Mouse (Mus musculus) splenic B cell, adult 2 months (primary cell): ENCODE results near the gene Olfr1381.
A peak's percentile ranks its signal among the peaks of the same experiment; 100 is the strongest.
"Not testable (repeated sequence)": the region's sequence is repeated elsewhere in the genome, so short reads cannot be mapped to it uniquely, and the experiment has no call there.

Experiments used
- DNase-seq: peaks from one replicate; pipeline ENCODE4 v3.0.0-alpha.2; 2011; ENCODE audit warnings: low read depth, low spot score
- H3K27me3 ChIP-seq: 2 replicates; pipeline ENCODE4 v1.6.1; 2012; ENCODE audit warnings: mild to moderate bottlenecking, low read length, moderate library complexity, mixed read lengths; ENCODE audit not compliant: control insufficient read depth, poor library complexity, insufficient read depth, severe bottlenecking
- H3K36me3 ChIP-seq: 2 replicates; pipeline ENCODE4 v1.6.1; 2012; ENCODE audit warnings: mild to moderate bottlenecking, low read length, moderate library complexity, mixed read lengths; ENCODE audit not compliant: control insufficient read depth, poor library complexity, insufficient read depth, severe bottlenecking

Olfr1381 gene

DNA sequence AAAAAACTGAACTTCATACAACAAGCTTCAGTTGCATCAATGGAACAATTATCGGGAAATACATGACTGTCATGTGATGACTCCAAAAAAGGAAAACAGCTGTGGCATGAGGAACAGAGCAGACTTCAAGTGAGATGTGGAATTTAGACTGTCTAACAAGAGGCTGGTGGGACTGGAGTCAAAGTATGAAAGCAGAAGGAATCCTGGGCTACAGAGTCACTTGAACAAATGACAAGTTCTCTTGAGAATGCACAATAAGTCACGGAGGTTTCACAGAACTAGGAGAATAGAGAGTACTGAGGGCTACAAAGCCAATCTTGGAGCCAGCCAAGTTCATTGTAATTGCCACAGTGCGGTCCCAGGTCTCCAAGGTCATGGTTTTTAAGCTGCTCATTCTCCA, at the start of gene Olfr1381:
Olfr1381 (plus strand) TSS at position 301 of the 400 bp plus-strand sequence.
- not testable (repeated sequence) for DNase-seq, H3K27me3 ChIP-seq, H3K36me3 ChIP-seq

DNA sequence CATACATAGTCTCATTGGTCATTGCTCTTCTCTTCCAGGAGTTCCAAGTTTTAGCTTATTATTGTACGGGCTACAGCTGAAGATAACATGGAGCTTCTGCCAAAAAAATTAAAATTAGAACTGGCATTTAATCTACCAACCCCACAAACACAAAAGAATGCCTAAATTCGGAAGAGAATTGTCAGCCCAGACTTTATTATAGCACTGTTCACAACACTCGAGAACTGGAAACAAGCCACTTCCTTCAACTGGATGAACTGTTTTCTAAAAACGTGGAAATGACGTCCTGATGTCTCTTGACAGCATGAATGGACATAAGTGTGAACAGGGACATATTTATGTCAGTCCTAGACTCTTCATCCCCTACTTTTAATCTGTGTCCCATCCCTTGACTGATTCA, 25.2 kb upstream of the Olfr1381 start:
- no peaks in the 10 kb centered on the region for H3K36me3 ChIP-seq
- no peak for DNase-seq
- H3K27me3 ChIP-seq: no peaks in the 10 kb centered on the region

DNA sequence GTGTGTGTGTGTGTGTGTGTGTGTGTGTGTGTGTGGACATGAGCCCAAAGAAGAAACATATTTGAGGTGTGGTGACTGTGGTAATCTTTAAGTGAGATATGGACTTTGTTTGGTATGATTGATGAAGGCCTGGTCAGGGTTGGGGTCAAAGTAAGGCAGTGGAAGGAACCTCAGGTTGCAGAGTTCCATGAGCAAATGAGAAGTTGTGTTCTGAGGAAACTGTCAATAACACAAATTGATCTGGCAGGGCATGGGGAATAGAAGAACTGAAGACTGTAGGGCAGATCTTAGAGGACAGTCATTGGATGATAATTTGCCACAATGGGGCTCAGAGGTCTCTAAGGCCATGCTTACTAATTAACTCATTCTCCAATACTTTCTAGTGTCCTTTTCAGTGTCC, 23.9 kb upstream of the Olfr1381 start, which contains the start of gene Olfr1383:
Olfr1383 (plus strand) TSS at position 301 of the 400 bp plus-strand sequence.
- no peak for DNase-seq
- no peaks in the 10 kb centered on the region for H3K27me3 ChIP-seq
- H3K36me3 ChIP-seq: no peaks in the 10 kb centered on the region

DNA sequence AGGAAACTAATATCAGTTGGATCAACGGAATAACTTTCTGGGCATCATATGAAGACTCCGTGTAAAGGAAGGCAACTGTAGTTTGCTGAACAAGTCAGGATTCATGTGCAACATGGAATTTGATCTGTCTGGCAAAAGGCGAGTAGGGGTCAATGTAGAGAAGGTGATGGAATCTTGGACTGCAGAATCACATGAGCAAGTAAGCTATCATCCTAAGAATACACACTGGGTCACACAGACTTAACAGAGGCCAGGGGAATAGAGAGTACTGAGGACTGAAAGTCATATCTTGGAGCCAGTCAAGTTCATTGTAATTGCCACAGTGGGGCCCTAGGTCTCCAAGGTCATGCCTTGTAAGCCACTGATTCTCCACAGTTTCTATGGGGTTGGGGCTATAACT, 15.3 kb upstream of the Olfr1381 start, which contains the start of gene Olfr1382:
Olfr1382 (plus strand) TSS at position 301 of the 400 bp plus-strand sequence.
- no peaks in the 10 kb centered on the region for H3K36me3 ChIP-seq
- DNase-seq: no peak
- no peaks in the 10 kb centered on the region for H3K27me3 ChIP-seq

DNA sequence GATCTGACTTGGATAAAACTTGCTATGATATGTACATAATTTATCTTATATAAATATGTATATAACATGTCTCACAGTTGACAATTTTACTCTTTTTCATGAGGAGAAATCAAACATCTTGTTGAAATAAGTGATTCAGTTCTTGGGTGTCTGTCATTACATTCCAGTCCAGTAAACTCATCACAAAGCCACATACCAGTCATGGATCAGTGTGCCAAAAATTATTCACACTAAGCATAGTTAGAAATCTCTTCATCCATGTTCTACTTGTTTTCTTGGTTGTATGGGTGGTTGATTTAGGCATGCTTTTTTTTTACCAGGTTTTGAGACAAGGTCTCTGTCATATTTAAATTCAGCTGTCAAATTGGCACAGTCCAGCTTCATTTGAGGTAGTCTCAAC, 10.5 kb upstream of the Olfr1381 start:
- Histone ChIP-seq H3K36me3 (no peaks in the 10 kb centered on the region), H3K27me3 (no peaks in the 10 kb centered on the region)
- no peak for DNase-seq

DNA sequence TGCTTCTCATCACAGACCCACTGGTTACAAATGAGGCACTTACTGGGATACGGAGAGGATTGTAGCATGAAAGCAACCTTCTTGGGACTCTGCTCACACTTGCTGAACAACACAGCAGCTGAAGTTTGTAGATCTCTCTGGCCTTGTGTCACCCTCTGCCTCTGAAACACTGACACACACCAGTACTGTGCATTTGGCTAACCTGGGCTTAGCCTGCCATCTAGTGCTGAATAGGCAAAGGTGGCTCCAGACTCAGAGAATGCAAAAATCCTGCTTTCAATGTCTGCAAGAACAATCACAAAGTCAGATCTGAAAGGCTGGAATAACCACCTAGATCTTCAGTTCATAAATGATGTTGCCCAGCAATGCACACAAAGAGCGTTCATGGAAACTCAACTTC, 6.6 kb upstream of the Olfr1381 start:
- DNase-seq, H3K36me3 ChIP-seq, H3K27me3 ChIP-seq: not testable (repeated sequence)

DNA sequence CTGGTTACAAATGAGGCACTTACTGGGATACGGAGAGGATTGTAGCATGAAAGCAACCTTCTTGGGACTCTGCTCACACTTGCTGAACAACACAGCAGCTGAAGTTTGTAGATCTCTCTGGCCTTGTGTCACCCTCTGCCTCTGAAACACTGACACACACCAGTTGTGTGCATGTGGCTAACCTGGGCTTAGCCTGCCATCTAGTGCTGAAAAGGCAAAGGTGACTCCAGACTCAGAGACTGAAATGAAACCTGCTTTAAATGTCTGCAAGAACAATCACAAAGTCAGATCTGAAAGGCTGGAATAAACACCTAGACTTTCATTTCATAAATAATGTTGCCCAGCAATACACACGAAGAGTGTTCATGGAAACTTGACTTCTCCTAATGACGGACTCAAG, 10.8 kb downstream of the Olfr1381 start:
- not testable (repeated sequence) for H3K27me3 ChIP-seq, H3K36me3 ChIP-seq, DNase-seq

DNA sequence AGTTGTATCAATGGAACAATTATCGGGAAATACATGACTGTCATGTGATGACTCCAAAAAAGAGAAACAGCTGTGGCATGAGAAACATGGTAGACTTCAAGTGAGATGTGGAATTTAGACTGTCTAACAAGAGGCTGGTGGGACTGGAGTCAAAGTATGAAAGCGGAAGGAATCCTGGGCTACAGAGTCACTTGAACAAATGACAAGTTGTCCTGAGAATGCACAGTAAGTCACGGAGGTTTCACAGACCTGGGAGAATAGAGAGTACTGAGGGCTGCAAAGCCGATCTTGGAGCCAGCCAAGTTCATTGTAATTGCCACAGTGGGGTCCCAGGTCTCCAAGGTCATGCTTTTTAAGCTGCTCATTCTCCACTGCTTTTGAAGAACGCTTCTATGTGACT, 13.3 kb downstream of the Olfr1381 start, which contains the start of gene Olfr1380:
Olfr1380 (plus strand) TSS at position 301 of the 400 bp plus-strand sequence.
- not testable (repeated sequence) for H3K36me3 ChIP-seq, DNase-seq, H3K27me3 ChIP-seq

DNA sequence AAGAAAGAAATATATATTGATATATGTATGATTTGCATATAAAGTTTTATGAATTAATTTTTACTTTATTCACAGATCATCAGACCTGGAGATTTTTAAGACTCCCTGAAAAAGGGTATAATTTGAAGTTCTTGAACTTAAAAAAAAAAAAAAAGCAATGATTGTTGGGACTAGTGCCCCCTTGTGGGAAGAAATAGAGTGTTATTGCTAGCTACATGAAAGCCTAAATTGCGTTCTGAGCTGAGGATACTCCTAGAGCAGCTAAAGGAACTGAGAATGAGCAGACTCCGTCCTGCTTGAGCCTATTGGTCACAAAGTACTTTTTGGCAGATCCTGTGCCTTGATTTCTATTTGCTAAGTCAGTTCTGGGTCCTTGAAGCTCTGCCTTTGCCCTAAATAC, 31.8 kb downstream of the Olfr1381 start:
- H3K27me3 ChIP-seq, H3K36me3 ChIP-seq: not testable (repeated sequence)
- peak; percentile 15 for DNase-seq

DNA sequence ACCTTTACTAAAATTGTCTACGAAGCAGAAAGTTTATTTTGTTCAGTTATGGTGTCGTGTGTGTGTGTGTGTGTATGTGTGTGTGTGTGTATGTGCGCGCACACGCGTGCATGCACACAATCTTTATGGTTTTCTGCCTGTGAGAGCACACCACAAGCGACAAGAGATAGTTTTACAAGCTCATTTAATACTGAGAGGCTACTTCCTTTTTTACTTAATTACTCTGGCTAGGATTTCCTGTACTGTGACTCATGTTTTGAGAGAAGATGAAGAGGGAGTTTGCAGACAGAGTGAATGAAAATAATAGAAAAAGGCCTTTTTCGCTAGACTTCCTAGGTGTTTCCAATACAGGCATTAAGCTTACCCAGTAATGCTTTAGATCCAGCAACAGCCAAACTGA, 37.2 kb downstream of the Olfr1381 start:
- not testable (repeated sequence) for H3K36me3 ChIP-seq, H3K27me3 ChIP-seq, DNase-seq

DNA sequence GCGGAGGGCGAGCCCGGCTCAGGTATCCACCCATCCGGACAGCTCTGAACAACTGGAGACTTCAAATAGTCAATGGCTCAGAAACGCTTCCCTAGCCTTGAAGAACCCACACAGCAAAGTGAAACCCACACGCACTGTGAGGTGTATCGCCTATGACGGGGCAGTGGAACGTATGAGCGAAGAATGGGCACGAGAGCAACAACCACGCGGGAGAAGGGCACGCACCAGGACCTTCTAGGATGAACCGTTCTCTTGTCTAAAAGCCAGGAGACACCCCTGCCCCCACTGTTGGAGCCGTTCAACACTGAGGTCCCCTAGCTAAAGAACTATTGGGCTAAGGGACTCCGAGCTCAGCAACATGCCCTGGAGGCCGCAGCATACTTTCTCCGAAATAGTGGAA, 47.0 kb downstream of the Olfr1381 start:
- H3K27me3 ChIP-seq: no peaks in the 10 kb centered on the region
- no peaks in the 10 kb centered on the region for H3K36me3 ChIP-seq
- no peak for DNase-seq

DNA sequence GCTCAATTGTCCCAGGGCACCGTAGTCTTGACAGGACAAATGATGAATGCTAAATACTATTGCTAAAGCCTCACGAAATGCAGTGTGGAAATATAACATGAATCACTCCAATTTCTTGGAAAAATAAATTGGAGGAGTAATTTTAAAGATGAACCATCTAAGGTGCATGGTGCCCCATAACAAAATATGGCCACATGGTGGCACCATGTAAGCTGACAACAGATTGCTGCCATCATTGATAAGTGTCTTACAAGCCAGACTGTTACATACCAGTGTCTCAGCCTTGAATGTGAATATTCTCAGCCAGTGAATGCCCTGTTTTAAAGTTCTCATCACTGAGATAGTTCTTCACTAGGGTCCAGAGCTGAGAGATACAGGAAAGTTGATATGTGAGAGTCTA, 53.9 kb downstream of the Olfr1381 start:
- not testable (repeated sequence) for H3K36me3 ChIP-seq, DNase-seq, H3K27me3 ChIP-seq
